Mouse (Mus musculus) lung, embryonic 16.5 days (tissue): ENCODE results near the gene Rpl19. TPM values are rescaled to one million over a fixed set of nuclear protein-coding genes. Genes with fewer than 3 reads are reported as not detected.

ENCODE experiments used
- ATAC-seq: fragments of 200-750 bp; cut with Nextera tagmentation; 2 replicates; pipeline ENCODE4 v1.8.0; 2017; ENCODE audit warnings: low read depth, mild to moderate bottlenecking, moderate library complexity
- H3K27ac ChIP-seq: fragments of 300-500 bp; sonication (generic); 2 replicates; pipeline ENCODE4 v1.5.1; 2014; ENCODE audit warnings: mild to moderate bottlenecking, control low read depth, low read length
- H3K27me3 ChIP-seq: fragments of 300-500 bp; sonication (generic); 2 replicates; pipeline ENCODE4 v1.6.1; 2014; ENCODE audit warnings: low read depth, low read length, mixed read lengths; ENCODE audit not compliant: control insufficient read depth, insufficient read depth
- H3K36me3 ChIP-seq: fragments of 300-500 bp; sonication (generic); 2 replicates; pipeline ENCODE4 v1.6.1; 2014; ENCODE audit warnings: low read length; ENCODE audit not compliant: control insufficient read depth, insufficient read depth
- H3K4me1 ChIP-seq: fragments of 300-500 bp; sonication (generic); replicated peaks from 2 replicates; pipeline ENCODE4 v1.6.1; 2014; ENCODE audit warnings: low read length, mixed read lengths; ENCODE audit not compliant: control insufficient read depth, insufficient read depth
- H3K4me2 ChIP-seq: fragments of 300-500 bp; sonication (generic); 2 replicates; pipeline ENCODE4 v1.6.1; 2014; ENCODE audit warnings: low read depth, low read length, control low read depth
- H3K4me3 ChIP-seq: fragments of 300-500 bp; sonication (generic); 2 replicates; pipeline ENCODE4 v1.5.1; 2014; ENCODE audit warnings: mild to moderate bottlenecking, low read length, control low read depth
- H3K9ac ChIP-seq: fragments of 300-500 bp; sonication (generic); 2 replicates; pipeline ENCODE4 v1.6.1; 2014; ENCODE audit warnings: low read length, control low read depth
- H3K9me3 ChIP-seq: fragments of 300-500 bp; sonication (generic); 2 replicates; pipeline ENCODE4 v1.6.1; 2016; ENCODE audit warnings: low read length; ENCODE audit not compliant: control insufficient read depth
- WGBS: fragments of 180-500 bp; shearing (Covaris S2); extraction: QIAGEN DNeasy Blood & Tissue Kit; methylation state at CpG from one replicate; pipeline ENCODE4 v1.1.7; 2014; 5-methylcytosine and 5-hydroxymethylcytosine counted together
- polyA plus RNA-seq: library from polyadenylated mRNA; unstranded; fragments of >200 nt; fragmentation: Nextera tagmentation; extraction: Ambion mirVana; gene quantifications from 2 replicates; pipeline ENCODE4 v1.2.1, GENCODE M21; 2015

The Rpl19 gene
- polyA plus RNA-seq, 1 experiment from 2014 or later: 999 TPM

DNA sequence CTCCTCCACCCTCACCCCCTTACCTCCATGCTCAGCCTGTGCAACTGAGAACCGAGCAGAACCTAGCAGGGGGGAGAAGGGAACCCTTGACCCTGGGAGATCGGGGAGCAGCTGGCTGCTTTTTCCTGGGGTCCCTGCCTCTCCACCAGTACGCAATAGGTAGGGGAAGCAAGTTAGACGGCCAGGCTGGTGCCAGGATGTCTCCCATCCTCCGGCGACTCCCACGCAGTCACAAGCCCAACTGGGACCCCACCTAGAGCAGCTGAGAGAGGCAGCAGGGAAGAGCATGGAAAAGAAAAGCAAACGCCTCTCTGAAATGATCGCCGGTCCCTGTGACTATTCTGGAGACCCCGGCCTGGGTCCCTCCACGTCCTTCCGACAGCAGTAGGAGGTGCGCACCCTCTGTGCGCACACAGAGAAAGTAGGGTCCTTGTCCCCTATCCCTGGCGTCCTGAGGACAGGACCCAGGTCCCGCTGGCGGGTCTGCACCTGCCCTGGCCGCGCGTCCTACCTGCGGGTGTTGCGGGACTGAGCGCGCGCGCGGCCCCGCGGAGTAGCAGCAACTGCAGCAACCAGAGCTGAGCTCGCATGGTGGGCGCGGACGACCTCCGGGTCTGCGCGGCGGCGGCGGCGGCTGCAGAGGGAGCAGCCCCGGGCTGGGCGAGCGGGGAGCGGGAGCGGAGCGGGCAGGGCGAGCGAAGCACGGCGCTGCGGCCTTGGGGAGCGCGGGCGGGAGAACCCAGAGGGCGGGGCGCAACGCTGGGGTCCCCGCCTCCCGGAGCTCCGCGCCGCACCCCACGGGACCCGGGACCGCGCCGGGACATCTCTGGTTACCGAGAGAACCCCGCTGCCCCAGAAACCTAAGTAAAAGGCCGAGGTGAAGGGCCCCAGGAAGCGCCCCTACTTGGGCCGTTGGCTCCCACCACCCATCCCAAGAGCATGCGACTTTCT, 40.5 kb upstream of the Rpl19 start, which contains the start of gene Plxdc1:
Gene Plxdc1, minus strand, starts transcription at position 718 of the 951 bp plus-strand sequence.
- 1% methylated on average over 63 of the region's 74 CpGs for WGBS
- Histone ChIP-seq H3K4me1 (peaks cover 13% of the 10 kb centered on the region), H3K27ac (no peak within 1 kb of the TSS)

DNA sequence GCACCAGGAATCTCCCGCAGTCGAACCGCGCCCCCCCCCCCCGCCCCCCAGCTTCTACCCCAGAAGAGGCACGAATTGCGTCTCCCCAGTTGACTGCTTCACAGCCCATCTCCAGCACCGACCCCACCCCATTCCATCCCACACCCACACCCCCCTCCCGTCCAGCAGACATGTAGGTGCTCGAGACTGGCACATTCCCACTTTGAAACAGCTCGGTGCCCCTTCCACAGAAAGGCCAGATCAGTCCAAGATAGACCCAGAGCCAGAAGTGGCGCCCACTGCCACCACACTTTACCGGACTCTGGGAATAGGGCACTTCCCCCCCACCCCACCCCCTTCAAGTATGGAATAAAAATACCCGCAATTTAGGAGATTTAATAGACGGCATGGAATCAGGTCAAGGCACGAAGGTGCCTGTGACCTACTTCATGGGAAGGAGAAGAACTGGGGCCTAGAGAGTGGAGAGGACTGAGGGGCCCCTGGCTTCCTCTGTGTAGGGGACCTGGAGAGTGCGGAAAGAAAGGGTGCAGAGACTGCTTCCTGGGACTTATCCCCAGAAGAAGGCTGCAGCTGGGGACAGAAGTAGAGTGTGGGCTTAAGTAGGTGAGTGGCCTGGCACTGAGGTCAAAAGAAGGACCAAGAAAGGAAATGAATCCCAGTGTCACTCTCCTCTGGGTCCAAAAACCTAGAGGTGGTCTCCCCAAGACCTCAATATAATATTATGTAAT, 39.6 kb upstream of the Rpl19 start:
- peak overlapping the region; percentile 78 for H3K4me3 ChIP-seq

More for the DNA sequence above, 40.5 kb upstream of the Rpl19 start, which contains the start of gene Plxdc1:
- Histone ChIP-seq H3K27me3 (peaks cover 23% of the 10 kb centered on the region), H3K4me2 (peak within 1 kb of the TSS; percentile 94), H3K9ac (peak within 1 kb of the TSS; percentile 71), H3K4me3 (peak within 1 kb of the TSS; percentile 78), H3K36me3 (no peaks in the 10 kb centered on the region), H3K9me3 (no peaks in the 10 kb centered on the region)
- ATAC-seq: no peak

DNA sequence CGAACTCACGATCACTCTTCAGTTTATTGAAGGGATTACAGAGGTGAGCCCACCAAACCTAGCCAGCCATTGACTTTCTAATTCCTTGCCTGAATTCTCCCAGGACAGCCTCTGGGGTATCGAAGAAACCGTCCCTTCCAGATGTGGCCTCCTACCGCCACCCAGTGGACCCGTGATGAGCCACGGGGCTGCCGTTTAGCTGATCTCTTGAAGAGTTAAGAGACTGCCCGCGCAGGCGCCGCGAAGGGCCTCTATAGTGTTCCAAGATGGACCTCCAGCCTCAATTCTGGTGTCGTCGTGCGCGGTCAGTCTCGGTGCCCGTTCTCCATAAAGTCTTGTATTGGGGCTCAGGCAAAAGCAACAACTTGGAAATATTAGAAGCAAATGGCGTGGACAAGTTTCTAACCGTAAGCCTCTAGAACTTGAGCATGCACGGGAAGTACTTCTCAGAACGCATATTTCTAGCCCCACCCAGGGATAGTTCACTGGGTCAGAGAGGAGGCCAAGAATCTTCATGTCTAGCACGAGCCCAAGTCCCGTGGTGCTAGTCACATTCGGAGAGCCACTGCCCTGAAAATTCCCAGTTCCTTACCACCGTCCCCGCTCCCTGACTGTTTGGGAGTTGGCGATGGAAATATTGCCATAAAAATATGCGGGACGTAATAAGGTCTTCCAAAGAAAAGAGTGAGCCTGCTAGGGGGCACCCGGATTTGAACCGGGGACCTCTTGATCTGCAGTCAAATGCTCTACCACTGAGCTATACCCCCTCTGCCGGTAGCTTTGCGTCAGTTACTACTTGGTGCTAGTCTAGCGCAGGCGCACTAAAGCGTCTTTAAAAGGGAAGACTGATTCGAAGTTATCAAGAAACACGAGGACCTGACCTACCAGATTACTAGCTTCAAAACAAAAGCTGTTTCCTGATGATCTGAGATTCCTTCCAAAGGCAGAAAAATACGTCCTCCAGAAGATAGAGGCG, 38.7 kb upstream of the Rpl19 start:
- peak; percentile 84 for ATAC-seq
- Histone ChIP-seq H3K9me3 (no peaks in the 10 kb centered on the region), H3K4me1 (peaks cover 12% of the 10 kb centered on the region), H3K36me3 (no peaks in the 10 kb centered on the region), H3K27me3 (peaks cover 23% of the 10 kb centered on the region), H3K9ac (peak overlapping the region; percentile 76), H3K27ac (peak overlapping the region; percentile 90), H3K4me2 (peak overlapping the region; percentile 78), H3K4me3 (peak overlapping the region; percentile 78)
- under 1% methylated on average over 42 of the region's 42 CpGs for WGBS

More for the DNA sequence above, 39.6 kb upstream of the Rpl19 start:
- Histone ChIP-seq H3K27me3 (peaks cover 23% of the 10 kb centered on the region), H3K9ac (peak overlapping the region; percentile 71), H3K9me3 (no peaks in the 10 kb centered on the region), H3K36me3 (no peaks in the 10 kb centered on the region), H3K27ac (no peak overlapping the region), H3K4me1 (peaks cover 12% of the 10 kb centered on the region), H3K4me2 (peak overlapping the region; percentile 94)
- 23% methylated on average over 17 of the region's 17 CpGs for WGBS
- ATAC-seq: no peak

DNA sequence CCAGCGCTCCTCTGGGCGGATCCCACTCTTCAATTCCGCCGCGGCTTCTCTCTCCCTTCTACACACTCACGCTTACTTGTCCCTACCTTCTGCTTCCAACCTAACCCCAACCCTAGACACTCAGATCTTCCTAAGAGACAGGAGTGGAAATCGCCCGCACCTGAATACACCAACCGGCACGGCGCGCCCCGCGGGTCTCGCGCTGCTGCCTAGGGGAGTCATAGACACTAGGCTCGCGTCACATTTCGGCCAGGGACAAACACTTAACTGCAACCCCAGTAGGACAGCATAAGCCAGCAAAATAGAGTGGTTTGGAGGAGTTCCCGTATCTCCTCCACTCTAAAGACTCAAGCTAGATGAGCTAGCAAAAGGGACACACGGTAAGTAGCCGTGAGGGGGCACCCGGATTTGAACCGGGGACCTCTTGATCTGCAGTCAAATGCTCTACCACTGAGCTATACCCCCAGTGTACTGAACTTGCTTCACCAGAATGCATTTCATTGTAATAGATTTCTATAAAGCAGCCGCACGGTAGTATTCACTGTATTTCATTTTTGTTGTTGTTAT, 37.9 kb upstream of the Rpl19 start:
- H3K4me3 ChIP-seq: peak overlapping the region; percentile 78
- ATAC-seq: peak; percentile 85
- no peaks in the 10 kb centered on the region for H3K36me3 ChIP-seq
- peaks cover 12% of the 10 kb centered on the region for H3K4me1 ChIP-seq
- H3K9me3 ChIP-seq: no peaks in the 10 kb centered on the region
- peak overlapping the region; percentile 90 for H3K27ac ChIP-seq
- peak overlapping the region; percentile 76 for H3K9ac ChIP-seq
- WGBS: under 1% methylated on average over 26 of the region's 26 CpGs
- H3K4me2 ChIP-seq: peak overlapping the region; percentile 78
- peaks cover 23% of the 10 kb centered on the region for H3K27me3 ChIP-seq

DNA sequence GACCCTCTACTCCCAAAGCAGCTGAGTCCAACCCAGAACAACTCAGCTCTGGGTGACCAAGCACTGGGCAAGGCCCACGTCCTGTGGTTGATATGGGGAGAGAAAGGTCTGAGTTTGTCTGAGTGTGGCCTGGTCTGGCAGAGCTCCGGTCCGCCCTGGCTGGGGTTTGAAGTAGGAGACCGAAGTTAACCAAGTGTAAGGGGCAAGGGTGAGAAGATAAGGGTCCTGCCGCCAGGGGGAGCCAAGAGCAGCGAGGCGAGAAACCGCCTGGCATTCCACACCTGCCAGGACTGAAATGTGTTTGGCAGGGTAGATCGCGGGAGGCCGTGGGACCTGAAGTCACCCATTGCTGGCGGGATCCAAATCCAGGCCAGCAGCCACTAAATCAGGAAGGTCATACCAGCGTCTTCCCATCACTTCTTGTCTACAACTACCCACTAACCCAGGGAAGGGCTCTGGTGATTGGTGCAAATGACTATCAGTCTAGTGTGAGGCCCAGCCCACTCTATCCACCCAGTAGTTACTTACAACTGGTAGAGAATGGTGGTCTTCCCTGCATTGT, 31.9 kb upstream of the Rpl19 start:
- peak; percentile 55 for ATAC-seq
- H3K27ac ChIP-seq: no peak overlapping the region
- peak overlapping the region; percentile 63 for H3K9ac ChIP-seq
- H3K4me3 ChIP-seq: peak overlapping the region; percentile 59
- H3K27me3 ChIP-seq: no peaks in the 10 kb centered on the region
- H3K36me3 ChIP-seq: no peaks in the 10 kb centered on the region
- WGBS: 13% methylated on average over 13 of the region's 13 CpGs
- H3K4me1 ChIP-seq: peaks cover 13% of the 10 kb centered on the region
- H3K4me2 ChIP-seq: peak overlapping the region; percentile 89
- no peaks in the 10 kb centered on the region for H3K9me3 ChIP-seq

DNA sequence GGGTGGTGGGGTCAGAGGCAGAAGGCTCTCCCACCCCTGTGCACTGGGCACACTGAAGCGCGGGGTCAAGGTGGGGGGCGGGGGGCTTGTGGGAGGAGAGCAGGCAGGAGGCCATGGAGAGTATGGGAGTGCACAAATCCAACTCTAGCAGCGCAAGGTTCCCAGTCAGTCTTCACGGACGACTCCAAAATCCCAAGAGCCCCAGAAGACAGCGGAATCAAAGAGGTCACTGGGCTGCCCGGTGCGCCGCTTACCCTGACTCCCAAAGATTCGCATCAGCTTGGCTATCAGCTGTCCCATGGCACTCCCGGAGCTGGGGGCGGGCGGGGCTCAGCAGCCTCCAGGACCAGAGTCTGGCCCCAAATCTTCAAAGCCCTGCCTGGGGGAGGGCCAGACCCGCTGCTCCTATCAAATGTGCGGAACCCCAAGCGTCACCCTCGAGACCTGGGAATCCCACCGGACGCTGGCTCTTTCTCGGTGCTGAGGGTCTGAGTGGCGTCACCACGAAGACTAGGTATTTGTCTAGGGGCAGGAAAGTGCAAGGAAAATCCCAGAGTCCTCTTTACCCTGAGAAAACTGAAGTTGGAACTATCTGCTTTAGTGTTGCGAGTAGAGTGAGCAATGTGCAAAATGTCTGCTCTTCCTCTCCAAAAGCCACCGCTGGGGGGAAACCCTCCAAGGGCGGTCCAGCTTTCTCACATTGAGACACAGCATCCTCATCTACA, 30.8 kb upstream of the Rpl19 start, which contains the start of gene Arl5c:
Gene Arl5c, minus strand, starts transcription at position 618 of the 725 bp plus-strand sequence.
- Histone ChIP-seq H3K4me1 (peaks cover 8% of the 10 kb centered on the region), H3K27me3 (no peaks in the 10 kb centered on the region), H3K36me3 (no peaks in the 10 kb centered on the region), H3K4me3 (peak within 1 kb of the TSS; percentile 59), H3K4me2 (peak within 1 kb of the TSS; percentile 89), H3K9me3 (no peaks in the 10 kb centered on the region), H3K9ac (peak within 1 kb of the TSS; percentile 63), H3K27ac (0 out of 2 replicates have a peak within 1 kb of the TSS, but pooled peaks have one; percentile 10)
- WGBS: under 1% methylated on average over 26 of the region's 26 CpGs
- peak; percentile 68 for ATAC-seq

DNA sequence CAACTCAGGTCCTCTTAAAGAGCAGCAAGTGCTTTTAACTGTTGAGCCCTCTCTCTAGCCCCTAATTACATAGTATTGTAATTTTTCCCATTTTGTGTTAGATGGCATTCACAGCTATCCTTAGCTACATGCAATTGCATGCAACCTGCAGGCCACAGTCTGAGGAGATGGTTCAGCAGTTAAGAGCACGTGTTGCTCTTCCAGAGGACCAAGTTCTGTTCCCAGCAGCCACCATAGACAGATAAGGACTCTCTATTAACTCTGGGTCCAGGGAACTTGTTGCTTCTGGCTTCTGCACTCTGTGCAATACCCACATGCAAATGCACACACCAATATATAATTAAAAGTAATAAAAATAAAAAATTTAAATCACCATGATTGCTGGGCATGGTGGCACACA, 29.8 kb upstream of the Rpl19 start:
- H3K4me1 ChIP-seq: peaks cover 8% of the 10 kb centered on the region
- ATAC-seq: no peak
- 56% methylated on average over 1 of the region's 1 CpGs for WGBS

More for the DNA sequence above, 29.8 kb upstream of the Rpl19 start:
- no peaks in the 10 kb centered on the region for H3K9me3 ChIP-seq
- H3K4me3 ChIP-seq: no peak overlapping the region
- H3K27ac ChIP-seq: no peak overlapping the region
- H3K9ac ChIP-seq: no peak overlapping the region
- no peaks in the 10 kb centered on the region for H3K36me3 ChIP-seq
- no peak overlapping the region for H3K4me2 ChIP-seq
- H3K27me3 ChIP-seq: peaks cover 5% of the 10 kb centered on the region
